Mouse (Mus musculus) adrenal gland, adult (tissue): ENCODE results near the gene Serac1.
A peak's percentile ranks its signal among the peaks of the same experiment; 100 is the strongest.

ENCODE experiments used
- DNase-seq, 2 experiments: peaks; one replicate each; pipeline ENCODE4 v3.0.0; 2022 to 2023; ENCODE audit warnings: low spot score in 1 of 2; ENCODE audit not compliant: inconsistent age in 2 of 2

Gene Serac1

DNA sequence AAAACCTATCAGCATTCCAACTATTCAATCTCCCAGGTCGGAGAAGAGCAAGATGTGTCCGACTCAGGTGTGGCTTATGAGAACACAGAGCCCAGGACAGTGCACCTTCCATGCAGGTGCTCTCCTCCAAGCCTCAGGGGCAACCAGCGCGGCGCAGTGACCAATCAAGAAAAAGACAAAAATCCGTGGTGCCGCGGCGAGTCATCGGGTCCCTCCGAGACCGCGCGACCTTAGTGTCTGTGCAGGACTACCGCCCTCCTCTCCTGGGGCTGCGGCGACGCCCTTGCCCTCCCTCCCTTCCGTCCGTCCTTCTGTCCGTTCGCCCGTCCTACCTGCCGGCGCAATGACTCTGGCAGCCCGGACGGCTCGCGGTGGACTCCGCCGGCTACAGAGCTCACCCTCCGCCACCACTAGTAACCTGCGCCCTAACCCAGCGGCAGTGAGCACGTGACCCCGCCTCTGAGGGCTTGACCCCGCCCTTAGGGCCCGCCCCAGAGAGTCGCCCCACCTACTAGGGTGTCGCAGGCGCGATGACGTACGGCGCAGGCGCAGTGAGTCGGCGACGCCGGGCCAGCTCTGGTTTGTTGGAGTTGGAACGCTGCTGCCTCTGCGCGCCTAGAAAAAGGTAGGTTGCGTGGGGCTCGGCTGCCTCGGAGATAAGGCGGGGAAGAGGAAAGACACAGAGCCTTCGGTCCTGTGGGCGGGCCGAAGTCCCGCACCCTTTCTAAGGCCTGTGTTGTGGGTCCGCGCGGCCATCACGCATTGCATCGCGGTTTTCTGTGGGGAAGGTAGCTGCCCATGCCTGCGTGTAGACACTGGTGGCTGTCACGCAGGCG is at the start of gene Serac1, which contains the start of gene Gtf2h5:
Gene Serac1, minus strand, starts transcription at position 455 of the 836 bp plus-strand sequence.
Gene Gtf2h5, plus strand, starts transcription at position 500 of the 836 bp plus-strand sequence.
- DNase-seq, result peak; percentile 99

DNA sequence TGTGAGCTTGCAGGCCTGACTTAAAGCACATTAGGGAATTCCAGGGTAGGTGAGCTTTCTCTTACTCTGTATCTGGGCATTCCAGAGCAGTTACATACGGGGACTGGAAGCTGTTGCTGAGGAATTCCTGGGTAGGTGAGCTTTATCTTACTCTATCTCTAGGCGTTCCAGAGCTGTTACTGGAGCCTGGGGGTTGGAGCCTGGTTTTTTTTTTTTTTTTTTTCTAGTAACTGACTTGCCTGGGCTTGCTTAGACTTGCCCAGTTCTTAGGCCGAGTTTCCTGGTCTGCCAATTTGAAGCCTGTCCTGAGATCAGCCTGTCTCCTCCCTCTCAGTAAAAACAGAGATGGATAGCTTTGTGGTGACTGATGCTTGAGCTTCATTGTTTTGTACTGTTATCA is 48.5 kb upstream of the Serac1 start:
- no peak for DNase-seq

DNA sequence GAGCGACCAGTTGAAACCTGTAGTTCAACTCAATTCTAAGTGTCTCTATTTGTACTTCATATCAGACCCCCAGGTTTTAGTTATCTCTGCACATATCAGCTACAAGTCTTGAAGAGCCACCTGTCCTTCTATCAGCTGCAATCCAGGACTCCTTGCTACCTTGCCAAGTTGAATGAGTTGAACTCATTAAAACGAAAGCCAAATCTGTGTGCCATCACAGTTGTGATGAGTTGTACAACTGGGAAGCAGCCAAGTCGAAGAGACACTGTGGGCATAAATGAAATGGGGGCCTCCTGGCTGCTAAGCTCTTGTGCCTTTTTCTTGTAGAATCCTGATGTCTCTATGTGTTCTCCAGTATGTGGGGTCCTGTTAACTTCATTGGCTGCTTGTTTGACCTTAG is 45.9 kb upstream of the Serac1 start:
- no peak for DNase-seq

- no peak for DNase-seq
These were observed 44.2 kb upstream of the Serac1 start for GRCm38 (mm10) chr17:6123776-6124175.

- DNase-seq, result no peak
These were observed 39.3 kb upstream of the Serac1 start for GRCm38 (mm10) chr17:6118861-6119260.

DNA sequence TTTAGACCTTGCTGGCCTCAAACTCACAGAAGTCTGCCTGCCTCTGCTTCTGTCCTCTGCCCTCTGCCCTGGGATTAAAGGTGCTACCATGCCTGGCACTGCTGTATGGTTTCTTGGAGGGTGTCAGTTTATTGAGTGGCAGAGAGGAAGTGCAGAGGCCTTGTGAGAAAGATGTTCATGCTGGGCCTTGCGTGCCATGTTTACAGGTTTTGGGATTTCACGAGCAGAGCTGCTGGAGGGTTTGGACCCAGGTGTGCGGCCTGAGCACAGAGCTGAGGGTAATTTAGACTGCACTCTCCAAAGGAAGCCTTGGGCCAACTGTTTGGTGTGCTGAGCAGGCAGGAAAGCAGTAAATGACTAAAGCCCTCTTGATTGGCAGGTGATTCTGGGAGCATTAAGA is 38.4 kb upstream of the Serac1 start:
- DNase-seq, result no peak

DNA sequence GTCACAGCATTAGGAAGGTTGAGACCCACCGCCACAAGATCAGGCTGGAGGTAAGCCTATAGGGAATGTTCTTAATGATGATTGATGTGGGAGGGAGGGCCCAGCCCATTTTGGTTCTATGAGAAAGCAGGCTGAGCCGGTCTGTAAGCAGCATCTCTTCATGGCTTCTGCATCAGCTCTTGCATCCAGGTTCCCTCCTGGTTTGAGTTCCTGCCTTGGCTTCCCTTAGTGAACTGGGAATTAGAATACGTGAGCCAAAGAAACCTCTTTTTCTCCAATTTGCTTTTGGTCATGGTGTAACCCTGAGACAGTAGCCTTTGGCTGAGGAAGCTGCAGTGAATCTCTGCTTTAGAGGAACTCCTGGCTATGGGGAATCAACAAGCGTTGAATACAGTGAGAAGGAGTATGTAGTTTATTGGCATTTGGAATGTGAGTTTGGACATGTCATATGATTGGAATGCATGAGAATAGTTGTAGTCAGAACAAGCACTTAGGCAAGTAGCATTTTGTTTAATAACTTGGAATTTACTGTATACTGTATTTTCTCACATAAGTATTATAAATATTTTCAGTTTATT is 37.7 kb upstream of the Serac1 start:
- no peak for DNase-seq

- no peak for DNase-seq
These were observed 35.5 kb upstream of the Serac1 start for GRCm38 (mm10) chr17:6115085-6115484.

DNA sequence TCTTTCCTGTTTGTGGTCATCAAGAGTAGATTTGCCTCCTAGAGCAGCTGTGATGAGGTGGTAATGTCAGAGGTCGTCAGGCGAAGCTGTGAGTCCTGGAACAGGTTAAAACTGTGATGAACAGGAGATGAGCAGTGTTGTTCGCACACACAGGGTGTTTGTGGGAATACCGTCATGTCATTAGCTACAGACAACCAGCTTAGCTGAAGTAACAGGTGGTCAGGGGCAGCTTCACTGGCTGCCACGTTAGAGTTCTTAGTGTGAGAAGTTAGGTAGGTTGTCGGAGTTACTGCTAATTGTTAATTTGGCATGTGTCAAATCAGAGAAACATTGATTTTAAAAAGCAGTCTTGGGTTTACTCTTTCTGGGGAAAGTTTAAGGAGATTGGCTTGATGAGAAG is 34.1 kb upstream of the Serac1 start:
- no peak for DNase-seq

DNA sequence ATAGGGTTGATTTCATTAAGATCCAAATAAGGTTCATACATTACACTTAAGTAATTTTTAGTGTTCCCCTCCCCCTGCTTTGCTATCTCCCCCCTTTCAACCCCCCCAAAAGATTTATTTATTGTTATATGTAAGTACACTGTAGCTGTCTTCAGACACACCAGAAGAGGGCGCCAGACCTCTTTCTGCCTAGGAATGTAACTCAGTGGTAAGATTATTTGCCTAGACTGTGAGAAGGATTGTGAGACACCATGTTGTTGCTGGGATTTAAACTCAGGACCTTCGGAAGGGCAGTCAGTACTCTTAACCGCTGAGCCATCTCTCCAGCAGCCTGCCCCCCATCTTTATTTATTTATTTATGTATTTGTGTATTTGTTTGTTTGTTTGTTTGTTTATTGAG is 31.4 kb upstream of the Serac1 start:
- DNase-seq, result peak in 1 of 2 experiments; percentile 50

GRCm38 (mm10) chr17:6108175-6108574 is 28.6 kb upstream of the Serac1 start:
- no peak for DNase-seq

- peak; percentile 62 to 86 for DNase-seq
These were observed 27.6 kb upstream of the Serac1 start for GRCm38 (mm10) chr17:6107015-6107601.

DNA sequence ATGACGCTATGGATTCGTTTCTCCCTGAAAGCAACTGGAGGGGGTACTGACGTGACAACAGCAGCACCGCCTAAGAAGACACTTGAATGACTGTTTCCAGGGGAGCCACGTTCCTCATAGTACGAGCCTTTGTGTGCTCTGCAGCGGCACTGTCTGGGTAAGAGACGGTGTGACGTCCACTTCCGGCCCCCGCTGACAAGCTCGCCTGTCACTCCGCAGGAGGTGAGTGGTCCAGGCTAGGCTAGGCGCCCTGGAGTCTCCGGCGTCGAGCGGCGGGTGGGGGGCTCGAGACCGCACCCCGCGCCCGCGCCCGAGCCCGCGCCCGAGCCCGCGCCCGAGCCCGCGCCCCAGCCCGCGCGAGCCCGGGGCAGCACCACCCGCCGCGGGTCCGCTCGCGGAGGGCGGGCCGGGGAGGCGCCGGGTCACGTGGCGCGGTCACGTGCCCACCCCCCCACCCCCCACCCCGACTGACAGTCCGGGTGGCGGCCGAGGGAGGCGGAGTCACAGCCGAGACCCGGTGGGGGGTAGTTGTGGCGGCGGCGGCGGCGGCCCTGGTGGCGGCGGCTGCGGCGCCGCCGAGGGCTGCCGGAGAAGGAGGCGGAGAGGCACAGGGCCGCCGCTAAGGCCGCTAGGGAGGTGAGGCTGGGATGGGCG is 26.9 kb upstream of the Serac1 start, which contains the start of gene Tulp4:
Gene Tulp4, plus strand, starts transcription at position 77 of the 654 bp plus-strand sequence.
- peak; percentile 89 to 96 for DNase-seq

- no peak for DNase-seq
These were observed 24.0 kb upstream of the Serac1 start for GRCm38 (mm10) chr17:6103566-6103965.

DNA sequence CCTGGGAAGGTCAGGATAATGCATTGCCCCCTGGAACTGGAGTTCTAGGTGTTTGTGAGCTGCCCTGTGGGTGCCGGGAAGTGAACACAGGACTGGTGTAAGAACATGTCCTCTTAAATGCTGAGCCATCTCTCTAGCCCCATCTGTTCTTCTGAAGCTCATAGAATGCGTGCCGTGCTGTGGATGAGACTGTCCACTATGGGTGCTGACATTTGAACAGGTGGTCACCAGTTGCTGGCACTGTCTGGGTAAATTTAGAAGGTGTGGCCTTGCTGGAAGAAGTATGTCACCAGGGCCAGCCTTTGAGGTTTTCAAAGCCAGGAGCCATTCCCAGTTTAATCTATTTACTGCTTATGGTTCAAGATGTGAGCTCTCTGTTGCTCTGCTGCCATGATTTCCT is 22.7 kb upstream of the Serac1 start:
- no peak for DNase-seq

DNA sequence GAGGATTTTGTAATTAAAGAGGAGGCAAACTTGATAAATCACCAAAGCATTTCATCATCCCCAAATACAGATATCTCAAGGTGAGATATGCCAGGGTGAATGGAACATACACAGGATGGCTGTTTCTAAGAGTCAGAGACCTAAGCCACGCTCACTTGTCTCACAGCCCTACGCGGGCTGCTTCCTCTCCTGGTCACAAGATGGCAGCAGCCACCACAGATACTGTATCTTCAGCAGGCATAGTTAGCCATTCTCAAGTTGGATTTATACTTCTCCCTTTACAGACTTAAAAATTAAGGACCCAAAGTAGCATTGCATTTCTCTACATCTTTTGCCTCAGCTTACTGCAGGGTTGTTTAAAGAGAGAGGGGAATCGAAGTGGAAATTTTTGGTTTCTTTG is 18.3 kb upstream of the Serac1 start:
- DNase-seq, result peak; percentile 45 to 85

GRCm38 (mm10) chr17:6095579-6095978 is 16.0 kb upstream of the Serac1 start:
- DNase-seq, result no peak

DNA sequence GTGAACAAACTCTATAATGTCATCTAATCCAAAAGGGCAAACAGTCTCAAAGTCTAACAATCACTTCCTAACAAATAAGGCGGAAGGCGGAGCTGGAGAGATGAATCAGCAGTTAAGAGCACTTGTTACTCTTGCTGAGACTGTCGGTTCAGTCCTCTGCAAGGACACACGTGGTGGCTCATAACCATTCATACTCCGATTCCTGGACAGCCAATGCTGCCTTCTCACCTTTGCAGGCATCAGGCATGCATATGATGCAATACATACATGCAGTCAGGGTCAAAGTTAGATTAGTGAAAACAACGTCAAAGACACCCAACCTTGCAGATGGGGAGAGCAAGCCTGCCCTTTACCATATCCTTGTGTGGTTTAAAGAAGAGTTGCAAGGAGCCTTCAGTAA is 12.1 kb upstream of the Serac1 start:
- DNase-seq, result peak in 1 of 2 experiments; percentile 66

GRCm38 (mm10) chr17:6083323-6083890 is 3.9 kb upstream of the Serac1 start:
- DNase-seq, result no peak

GRCm38 (mm10) chr17:6073405-6073804 is 6.1 kb downstream of the Serac1 start:
- no peak for DNase-seq

DNA sequence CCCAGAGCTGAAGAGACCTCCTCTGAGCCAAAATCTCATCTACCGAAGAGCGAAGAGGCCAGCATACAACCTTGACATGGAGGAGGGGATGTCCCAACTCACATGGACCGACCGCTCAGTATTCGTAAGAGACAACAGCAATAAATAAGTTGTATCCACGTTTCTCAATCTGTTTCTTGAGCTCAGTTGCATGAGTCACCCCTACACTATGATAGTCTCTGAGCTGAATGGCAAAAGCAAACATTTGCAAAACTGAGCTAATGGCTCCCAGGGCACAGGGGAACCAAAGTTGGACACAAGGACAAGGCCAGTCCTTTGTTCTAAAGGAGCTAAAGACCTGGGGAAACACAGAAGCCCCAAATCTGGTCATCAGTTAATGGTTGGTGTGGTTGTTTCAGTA is 9.7 kb downstream of the Serac1 start:
- peak; percentile 33 to 75 for DNase-seq
